Mouse (Mus musculus) stomach, embryonic 14.5 days (tissue): ENCODE measurements at regions not wholly inside any gene's neighbourhood (a gene's known extent, or its start where the extent isn't known, plus 50 kb on each side); places are given as distances from the start of the nearest gene placed in this dataset.

Experiments used
- ATAC-seq: fragments of 200-750 bp; cut with Nextera tagmentation; 2 replicates; pipeline ENCODE4 v1.8.0; 2017; ENCODE audit warnings: low read depth, moderate TSS enrichment; ENCODE audit not compliant: insufficient number of reproducible peaks, insufficient read depth, low FRiP score
- H3K27ac ChIP-seq: fragments of 300-500 bp; sonication (generic); 2 replicates; pipeline ENCODE4 v1.5.1; 2014; ENCODE audit warnings: mild to moderate bottlenecking, low read length, moderate library complexity, mixed read lengths
- H3K27me3 ChIP-seq: fragments of 300-500 bp; sonication (generic); 2 replicates; pipeline ENCODE4 v1.6.1; 2014; ENCODE audit warnings: low read length, control low read depth, mixed read lengths; ENCODE audit not compliant: control insufficient read depth, insufficient read depth
- H3K36me3 ChIP-seq: fragments of 300-500 bp; sonication (generic); 2 replicates; pipeline ENCODE4 v1.6.1; 2014; ENCODE audit warnings: mild to moderate bottlenecking, control low read depth, low read length, moderate library complexity, mixed read lengths; ENCODE audit not compliant: control insufficient read depth, insufficient read depth
- H3K4me1 ChIP-seq: fragments of 300-500 bp; sonication (generic); 2 replicates; pipeline ENCODE4 v1.6.1; 2014; ENCODE audit warnings: low read length, control low read depth, mixed read lengths; ENCODE audit not compliant: control insufficient read depth, insufficient read depth
- H3K4me2 ChIP-seq: fragments of 300-500 bp; sonication (generic); replicated peaks from 2 replicates; pipeline ENCODE4 v1.6.1; 2014; ENCODE audit warnings: low read depth, low read length, control low read depth
- H3K4me3 ChIP-seq: fragments of 300-500 bp; sonication (generic); 2 replicates; pipeline ENCODE4 v1.5.1; 2014; ENCODE audit warnings: low read depth, low read length, control low read depth
- H3K9ac ChIP-seq: fragments of 300-500 bp; sonication (generic); replicated peaks from 2 replicates; pipeline ENCODE4 v1.6.1; 2014; ENCODE audit warnings: low read depth, mild to moderate bottlenecking, control low read depth, low read length, moderate library complexity, mixed read lengths
- H3K9me3 ChIP-seq: fragments of 300-500 bp; sonication (generic); 2 replicates; pipeline ENCODE4 v1.6.1; 2016; ENCODE audit warnings: low read depth, low read length, control low read depth; ENCODE audit not compliant: control insufficient read depth
- WGBS: fragments of 180-500 bp; shearing (Covaris S2); extraction: QIAGEN DNeasy Blood & Tissue Kit; methylation state at CpG from one replicate; pipeline ENCODE4 v1.1.7; 2014; 5-methylcytosine and 5-hydroxymethylcytosine counted together

GRCm38 (mm10) chr4:8987544-8988344 lies 748.9 kb upstream of the Car8 start:
- 57% methylated on average over 10 of the region's 10 CpGs for WGBS
- Histone ChIP-seq H3K27ac (no peak overlapping the region), H3K4me1 (no peaks in the 10 kb centered on the region; the same call in 1 of the 2 replicates), H3K9me3 (no peaks in the 10 kb centered on the region), H3K27me3 (no peaks in the 10 kb centered on the region), H3K36me3 (no peaks in the 10 kb centered on the region), H3K9ac (no peak overlapping the region), H3K4me2 (no peak overlapping the region), H3K4me3 (no peak overlapping the region)
- ATAC-seq: no peak

- Histone ChIP-seq H3K27me3 (no peaks in the 10 kb centered on the region), H3K9me3 (no peaks in the 10 kb centered on the region), H3K4me1 (no peaks in the 10 kb centered on the region; the same call in 1 of the 2 replicates), H3K9ac (no peak overlapping the region), H3K36me3 (no peaks in the 10 kb centered on the region), H3K4me2 (no peak overlapping the region), H3K4me3 (no peak overlapping the region), H3K27ac (no peak overlapping the region)
- 37% methylated on average over 13 of the region's 13 CpGs for WGBS
- no peak; the same call in 1 of the 2 replicates for ATAC-seq
These were observed 747.7 kb upstream of the Car8 start for GRCm38 (mm10) chr4:8986394-8987091.

DNA sequence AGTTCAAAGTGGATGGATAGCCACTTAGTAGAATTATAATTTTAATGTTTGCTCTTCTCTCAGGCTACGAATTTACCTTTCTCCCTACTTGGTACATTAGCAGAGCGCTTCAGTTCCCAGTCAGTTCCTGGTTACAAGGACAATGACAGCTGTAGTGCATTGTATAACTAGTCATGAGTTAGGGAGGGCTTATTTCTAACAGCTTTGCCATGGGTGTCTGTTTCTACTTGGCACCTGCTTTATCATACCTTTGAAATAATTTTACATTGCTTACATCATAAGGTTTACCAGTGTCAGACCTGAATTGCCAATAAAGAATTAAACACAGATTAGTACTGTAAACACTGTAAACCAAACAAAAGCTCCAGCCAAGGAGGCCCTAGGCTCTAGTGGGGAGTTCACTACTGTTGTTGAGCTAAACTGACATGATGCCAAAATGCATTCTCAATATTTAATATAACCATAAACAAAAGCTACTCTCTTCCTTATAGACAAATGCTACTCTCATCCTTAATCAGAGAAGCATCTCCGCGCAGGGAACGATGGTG lies 745.3 kb upstream of the Car8 start:
- no peak overlapping the region for H3K27ac ChIP-seq
- no peaks in the 10 kb centered on the region for H3K36me3 ChIP-seq
- H3K4me2 ChIP-seq: no peak overlapping the region
- no peak overlapping the region for H3K9ac ChIP-seq
- no peaks in the 10 kb centered on the region for H3K9me3 ChIP-seq
- no peak overlapping the region for H3K4me3 ChIP-seq
- H3K27me3 ChIP-seq: no peaks in the 10 kb centered on the region
- WGBS: 74% methylated on average over 5 of the region's 5 CpGs
- ATAC-seq: no peak
- no peaks in the 10 kb centered on the region; the same call in 1 of the 2 replicates for H3K4me1 ChIP-seq

DNA sequence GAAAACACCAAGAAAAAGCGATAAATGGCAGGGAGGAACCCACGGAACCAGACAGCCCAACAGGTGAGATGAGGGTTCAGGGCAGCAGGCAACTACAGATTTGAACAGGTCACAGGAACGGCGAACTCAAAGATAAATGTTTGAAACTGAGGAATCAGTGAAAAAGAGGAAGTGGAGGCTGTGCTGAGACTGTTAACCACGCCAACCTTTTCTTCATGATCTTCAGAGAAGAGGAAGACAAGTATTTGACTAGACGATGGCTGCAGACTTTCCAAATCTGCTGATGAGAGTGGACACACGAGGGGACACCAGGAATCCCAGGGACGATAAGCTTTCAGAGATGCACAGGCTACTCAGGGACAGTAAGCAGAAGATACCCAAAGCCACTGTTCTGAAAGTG lies 740.1 kb upstream of the Car8 start:
- no peaks in the 10 kb centered on the region for H3K4me1 ChIP-seq
- no peak overlapping the region for H3K27ac ChIP-seq
- H3K4me2 ChIP-seq: no peak overlapping the region
- no peak for ATAC-seq
- no peaks in the 10 kb centered on the region for H3K36me3 ChIP-seq
- H3K4me3 ChIP-seq: no peak overlapping the region
- no peaks in the 10 kb centered on the region for H3K9me3 ChIP-seq
- H3K9ac ChIP-seq: no peak overlapping the region
- no peaks in the 10 kb centered on the region for H3K27me3 ChIP-seq
- 84% methylated on average over 8 of the region's 8 CpGs for WGBS

DNA sequence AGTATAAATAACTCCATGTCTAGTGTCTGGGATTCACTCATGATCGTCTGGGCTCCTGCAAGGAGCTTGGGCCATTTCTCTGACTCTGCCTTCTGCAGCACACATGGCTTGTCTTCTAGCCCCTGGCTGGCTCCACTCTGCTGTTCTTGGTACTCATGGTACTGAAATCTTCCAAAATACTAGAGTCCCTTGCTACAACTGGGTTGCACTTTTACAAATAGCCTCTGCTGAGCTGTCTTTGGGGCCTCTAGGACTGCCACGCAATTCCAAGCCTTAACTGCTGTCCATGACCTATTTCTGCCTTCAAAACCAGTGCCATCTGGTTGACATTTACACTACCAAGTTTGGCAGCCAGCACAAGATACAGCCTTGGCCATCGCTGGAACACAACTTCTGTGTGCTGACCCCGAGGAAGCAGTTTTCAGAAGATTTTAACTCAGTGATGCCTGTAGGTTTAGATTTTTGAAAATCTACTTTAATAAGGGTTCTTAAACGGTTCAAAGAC lies 731.2 kb upstream of the Car8 start:
- 87% methylated on average over 5 of the region's 5 CpGs for WGBS
- ATAC-seq: no peak
- H3K9ac ChIP-seq: no peak overlapping the region

GRCm38 (mm10) chr4:8968741-8969140 lies 729.9 kb upstream of the Car8 start:
- no peak for ATAC-seq
- Histone ChIP-seq H3K9ac (no peak overlapping the region), H3K4me2 (no peak overlapping the region), H3K36me3 (no peaks in the 10 kb centered on the region), H3K9me3 (no peaks in the 10 kb centered on the region), H3K4me3 (no peak overlapping the region), H3K27me3 (no peaks in the 10 kb centered on the region), H3K4me1 (no peaks in the 10 kb centered on the region), H3K27ac (no peak overlapping the region)
- 22% methylated on average over 3 of the region's 3 CpGs for WGBS

More for the DNA sequence above, 731.2 kb upstream of the Car8 start:
- Histone ChIP-seq H3K27me3 (no peaks in the 10 kb centered on the region), H3K36me3 (no peaks in the 10 kb centered on the region), H3K27ac (no peak overlapping the region), H3K4me2 (no peak overlapping the region), H3K9me3 (no peaks in the 10 kb centered on the region), H3K4me3 (no peak overlapping the region), H3K4me1 (no peaks in the 10 kb centered on the region)

DNA sequence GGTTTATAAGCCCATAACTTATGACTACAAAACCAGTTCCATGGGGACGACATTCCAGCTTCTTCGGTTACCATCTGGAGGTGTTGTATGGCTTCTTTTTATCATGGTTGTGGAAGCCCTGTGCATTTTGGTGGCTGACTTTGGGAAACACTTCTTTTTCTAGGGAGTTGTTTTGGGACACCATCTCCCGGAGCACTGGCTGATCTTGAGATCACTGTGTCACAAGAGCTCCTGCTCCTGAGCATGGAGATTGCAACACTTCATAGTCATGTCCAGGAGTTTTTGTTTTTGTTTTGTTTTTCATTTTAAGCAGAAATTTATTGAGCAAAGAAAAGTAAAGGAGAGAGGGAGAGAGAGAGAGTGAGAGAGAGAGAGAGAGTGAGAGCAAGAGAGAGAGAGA lies 729.1 kb upstream of the Car8 start:
- H3K9me3 ChIP-seq: no peaks in the 10 kb centered on the region
- H3K4me2 ChIP-seq: no peak overlapping the region
- no peak overlapping the region for H3K9ac ChIP-seq
- no peaks in the 10 kb centered on the region for H3K27me3 ChIP-seq
- H3K36me3 ChIP-seq: no peaks in the 10 kb centered on the region
- H3K4me3 ChIP-seq: no peak overlapping the region
- ATAC-seq: no peak
- no peak overlapping the region for H3K27ac ChIP-seq
- 91% methylated on average over 3 of the region's 3 CpGs for WGBS
- H3K4me1 ChIP-seq: 0 out of 2 replicates have a peak, but pooled peaks cover 3% of the 10 kb centered on the region

GRCm38 (mm10) chr4:8965563-8965962 lies 726.7 kb upstream of the Car8 start:
- no peak overlapping the region for H3K27ac ChIP-seq
- 77% methylated on average over 5 of the region's 5 CpGs for WGBS
- no peaks in the 10 kb centered on the region for H3K36me3 ChIP-seq

More at GRCm38 (mm10) chr4:8965563-8965962, 726.7 kb upstream of the Car8 start:
- H3K4me2 ChIP-seq: no peak overlapping the region
- 0 out of 2 replicates have a peak, but pooled peaks cover 3% of the 10 kb centered on the region for H3K4me1 ChIP-seq
- no peak overlapping the region for H3K4me3 ChIP-seq
- H3K9ac ChIP-seq: no peak overlapping the region
- H3K27me3 ChIP-seq: no peaks in the 10 kb centered on the region
- H3K9me3 ChIP-seq: no peaks in the 10 kb centered on the region
- no peak for ATAC-seq
